9 mouse cellular contexts compared by ENCODE assay signal in the genomic region with DNA sequence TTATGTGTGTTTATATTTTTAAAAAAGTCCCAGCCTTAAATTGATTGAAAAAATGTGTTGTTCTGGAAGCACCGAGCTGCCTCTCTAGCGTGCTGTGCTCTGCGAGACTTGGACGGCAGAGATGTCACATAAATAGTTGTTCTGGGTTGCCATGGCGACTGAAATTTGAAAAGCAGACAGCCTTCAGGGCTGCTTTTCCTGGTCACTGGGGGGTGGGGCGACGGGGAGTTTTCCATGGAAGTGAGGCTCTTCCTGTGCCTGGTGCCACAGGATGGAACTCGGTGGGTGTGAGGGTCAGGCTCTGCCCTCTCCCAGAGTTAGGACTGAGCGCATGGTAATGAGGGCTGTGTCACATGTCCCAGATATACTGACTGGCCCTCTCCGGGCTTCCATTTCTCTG.
DNase-seq lines count a peak whose midpoint lies in the region; ATAC-seq lines count a peak whose summit lies in the region.
"Had no signal": no experiment of that assay in that cellular context is flagged by ENCODE, and none has a peak within 500 bp of the region (broad histone marks: within the 10 kb centered on the region; RNA-seq: fewer than 3 reads in every experiment).

No protein-coding gene starts in this region.

- no peaks in the 10 kb centered on the region for H3K36me3 ChIP-seq in embryonic facial prominence, embryonic 14.5 days (ENCODE audit: control insufficient read depth, insufficient read depth, low read length)
- H3K36me3 ChIP-seq in heart, embryonic 12.5 days: no peaks in the 10 kb centered on the region
- H3K36me3 ChIP-seq in kidney, embryonic 14.5 days (ENCODE audit: control insufficient read depth, insufficient read depth, low read length): no peaks in the 10 kb centered on the region
- H3K36me3 ChIP-seq: heart, embryonic 15.5 days had no signal

- no peaks in the 10 kb centered on the region for H3K9me3 ChIP-seq in embryonic facial prominence, embryonic 14.5 days (ENCODE audit: control insufficient read depth, low read length)
- no peaks in the 10 kb centered on the region for H3K9me3 ChIP-seq in heart, embryonic 12.5 days (replicated peaks)
- H3K9me3 ChIP-seq in kidney, embryonic 14.5 days (ENCODE audit: control insufficient read depth, low read length): no peaks in the 10 kb centered on the region
- H3K9me3 ChIP-seq: heart, embryonic 15.5 days had no signal

- DNase-seq in adrenal gland, postnatal 10 days: peak; percentile 50
- peak; percentile 95 for DNase-seq in embryonic facial prominence, embryonic 14.5 days (ENCODE audit: low spot score)
- DNase-seq in left cerebral cortex, postnatal 4 days: peak; percentile 63
- peak; percentile 73 for DNase-seq in neural tube, embryonic 10.5 days (ENCODE audit: extremely low spot score, low spot score)
- DNase-seq in urinary bladder, adult 2 months (ENCODE audit: low spot score): no peak

- peak overlapping the region; percentile 13 for H3K4me2 ChIP-seq in embryonic facial prominence, embryonic 14.5 days (ENCODE audit: low read depth, low read length)
- H3K4me2 ChIP-seq in heart, embryonic 12.5 days: no peak overlapping the region
- H3K4me2 ChIP-seq in kidney, embryonic 14.5 days (replicated peaks; ENCODE audit: low read depth, low read length): no peak overlapping the region
- H3K4me2 ChIP-seq: heart, embryonic 15.5 days had no signal

- H3K9ac ChIP-seq in embryonic facial prominence, embryonic 14.5 days (ENCODE audit: low read depth, low read length): no peak overlapping the region
- H3K9ac ChIP-seq in heart, embryonic 12.5 days: no peak overlapping the region
- no peak overlapping the region for H3K9ac ChIP-seq in kidney, embryonic 14.5 days (ENCODE audit: low read depth, low read length)
- H3K9ac ChIP-seq: heart, embryonic 15.5 days had no signal

- peaks cover 19% of the 10 kb centered on the region for H3K4me1 ChIP-seq in embryonic facial prominence, embryonic 14.5 days (ENCODE audit: control insufficient read depth, insufficient read depth, low read length)
- H3K4me1 ChIP-seq in heart, embryonic 12.5 days (replicated peaks): 0 out of 2 replicates have a peak, but pooled peaks cover 10% of the 10 kb centered on the region
- peaks cover 25% of the 10 kb centered on the region for H3K4me1 ChIP-seq in kidney, embryonic 14.5 days (ENCODE audit: control insufficient read depth, insufficient read depth, low read length)

- H3K4me3 ChIP-seq in embryonic facial prominence, embryonic 14.5 days (ENCODE audit: low read depth, low read length): no peak overlapping the region
- H3K4me3 ChIP-seq in heart, embryonic 12.5 days: no peak overlapping the region
- H3K4me3 ChIP-seq in kidney, embryonic 14.5 days (ENCODE audit: low read length): no peak overlapping the region
- H3K4me3 ChIP-seq: heart, embryonic 15.5 days had no signal

- intact Hi-C loops in left cerebral cortex, postnatal 4 days (cut with DNase I): no loop called here

- peak; percentile 88 for ATAC-seq in embryonic facial prominence, embryonic 14.5 days (ENCODE audit: low read depth)
- peak; percentile 62; the same call in 1 of the 2 replicates for ATAC-seq in heart, embryonic 12.5 days (ENCODE audit: insufficient number of reproducible peaks, low FRiP score)
- peak; percentile 56 for ATAC-seq in kidney, embryonic 14.5 days (ENCODE audit: low FRiP score, low TSS enrichment)
- no peak for ATAC-seq in monocyte, adult 5-6 weeks (replicated peaks; ENCODE audit: insufficient number of reproducible peaks, low FRiP score, low TSS enrichment, poor library complexity, severe bottlenecking)

- no peaks in the 10 kb centered on the region for H3K27me3 ChIP-seq in embryonic facial prominence, embryonic 14.5 days (replicated peaks; ENCODE audit: control insufficient read depth, insufficient read depth, low read length)
- peaks cover 29% of the 10 kb centered on the region for H3K27me3 ChIP-seq in heart, embryonic 12.5 days (replicated peaks)
- no peaks in the 10 kb centered on the region for H3K27me3 ChIP-seq in kidney, embryonic 14.5 days (ENCODE audit: control insufficient read depth, insufficient read depth, low read length)

- WGBS in embryonic facial prominence, embryonic 14.5 days: 15% methylated on average over 10 of the region's 10 CpGs
- WGBS in heart, embryonic 12.5 days: 39% methylated on average over 10 of the region's 10 CpGs
- WGBS in kidney, embryonic 14.5 days: 37% methylated on average over 10 of the region's 10 CpGs

- H3K27ac ChIP-seq in embryonic facial prominence, embryonic 14.5 days (replicated peaks; ENCODE audit: low read depth, low read length): peak overlapping the region; percentile 42; the same call in 1 of the 2 replicates
- H3K27ac ChIP-seq in heart, embryonic 12.5 days (ENCODE audit: poor library complexity, severe bottlenecking): no peak overlapping the region
- H3K27ac ChIP-seq in kidney, embryonic 14.5 days (ENCODE audit: low read depth, low read length): no peak overlapping the region
